Mouse (Mus musculus) hindbrain, embryonic 10.5 days (tissue): ENCODE measurements around the gene Ppp2r3a. TPM values are rescaled to one million over a fixed set of nuclear protein-coding genes. Genes with fewer than 3 reads are reported as not detected.

Experiments
- DNase-seq: peaks from one replicate; pipeline ENCODE4 v3.0.0-alpha.2; 2017; ENCODE audit warnings: low spot score
- H3K27ac ChIP-seq: fragments of 300-500 bp; sonication (generic); 2 replicates; pipeline ENCODE4 v1.5.1; 2016; ENCODE audit warnings: mild to moderate bottlenecking, moderate library complexity
- H3K27me3 ChIP-seq: fragments of 300-500 bp; sonication (generic); 2 replicates; pipeline ENCODE4 v1.6.1; 2016; ENCODE audit warnings: mild to moderate bottlenecking; ENCODE audit not compliant: poor library complexity, insufficient read depth, severe bottlenecking
- H3K36me3 ChIP-seq: fragments of 300-500 bp; sonication (generic); 2 replicates; pipeline ENCODE4 v1.6.1; 2016; ENCODE audit warnings: mild to moderate bottlenecking, moderate library complexity
- H3K4me1 ChIP-seq: fragments of 300-500 bp; sonication (generic); replicated peaks from 2 replicates; pipeline ENCODE4 v1.6.1; 2016; ENCODE audit warnings: mild to moderate bottlenecking
- H3K4me3 ChIP-seq: fragments of 300-500 bp; sonication (generic); 2 replicates; pipeline ENCODE4 v1.5.1; 2016; ENCODE audit warnings: mild to moderate bottlenecking, moderate library complexity
- H3K9me3 ChIP-seq: fragments of 300-500 bp; sonication (generic); 2 replicates; pipeline ENCODE4 v1.6.1; 2016; ENCODE audit warnings: mild to moderate bottlenecking, moderate library complexity
- WGBS: fragments of 180-500 bp; shearing (Covaris S2); methylation state at CpG from one replicate; pipeline ENCODE4 v1.1.7; 2016; 5-methylcytosine and 5-hydroxymethylcytosine counted together
- polyA plus RNA-seq: library from polyadenylated mRNA; unstranded; fragments of >200 nt; fragmentation: Nextera tagmentation; extraction: Ambion mirVana; gene quantifications from 2 replicates; pipeline ENCODE4 v1.2.1, GENCODE M21; 2016

Gene Ppp2r3a
- polyA plus RNA-seq, 1 experiment from 2014 or later = 9.5 TPM

DNA sequence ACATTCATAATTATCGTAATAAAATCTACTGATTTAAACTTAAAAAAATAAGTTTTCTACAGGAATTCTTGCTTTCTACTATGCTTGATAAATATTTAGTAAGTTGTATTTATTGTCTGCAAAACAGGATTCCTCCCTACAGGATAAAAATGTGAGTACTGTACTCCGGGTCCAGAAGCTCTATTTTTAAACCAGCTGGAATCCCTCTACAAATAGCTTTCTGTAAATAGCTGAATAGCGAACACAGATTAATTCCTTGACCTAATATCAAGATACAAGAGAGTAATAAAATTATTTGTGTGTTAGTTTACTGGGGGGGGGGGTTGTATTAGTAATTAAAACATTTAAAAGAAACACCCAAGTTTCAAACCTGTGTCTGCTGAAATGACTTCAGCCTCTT, 53.3 kb downstream of the Ppp2r3a start:
- no peaks in the 10 kb centered on the region for H3K27me3 ChIP-seq
- 95% methylated on average over 3 of the region's 3 CpGs for WGBS
- no peak overlapping the region for H3K4me3 ChIP-seq
- H3K4me1 ChIP-seq = peaks cover 3% of the 10 kb centered on the region; the same call in 1 of the 2 replicates
- H3K9me3 ChIP-seq = no peaks in the 10 kb centered on the region
- no peaks in the 10 kb centered on the region; the same call in 1 of the 2 replicates for H3K36me3 ChIP-seq
- no peak for DNase-seq
- no peak overlapping the region for H3K27ac ChIP-seq

GRCm38 (mm10) chr9:101181962-101182701, 69.5 kb downstream of the Ppp2r3a start:
- Histone ChIP-seq H3K9me3 (no peaks in the 10 kb centered on the region), H3K4me1 (no peaks in the 10 kb centered on the region), H3K27me3 (no peaks in the 10 kb centered on the region), H3K27ac (no peak overlapping the region), H3K36me3 (peaks cover 22% of the 10 kb centered on the region), H3K4me3 (no peak overlapping the region)
- WGBS = 49% methylated on average over 5 of the region's 5 CpGs
- peak; percentile 75 for DNase-seq

DNA sequence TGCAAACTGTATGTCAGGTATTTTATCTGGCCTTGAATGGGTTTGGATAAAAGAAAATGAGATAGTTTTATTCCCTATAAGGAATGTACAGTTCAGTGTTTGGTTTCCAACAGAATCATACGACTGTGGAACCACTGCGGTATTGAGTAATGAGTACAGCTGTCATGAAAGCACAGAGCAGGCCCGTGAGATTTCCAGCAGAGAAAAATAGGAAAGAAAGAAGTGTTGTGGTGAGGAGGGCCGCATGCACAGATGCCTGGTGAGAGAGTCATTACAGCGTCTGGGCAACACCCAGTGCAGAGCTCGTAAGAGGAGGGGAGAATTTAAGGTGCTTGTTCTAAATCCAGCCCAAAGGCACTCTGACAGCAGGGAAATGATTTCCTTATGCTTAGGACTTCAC, 70.3 kb downstream of the Ppp2r3a start:
- Histone ChIP-seq H3K9me3 (no peaks in the 10 kb centered on the region), H3K4me1 (no peaks in the 10 kb centered on the region), H3K4me3 (no peak overlapping the region), H3K27me3 (no peaks in the 10 kb centered on the region), H3K36me3 (peaks cover 28% of the 10 kb centered on the region), H3K27ac (no peak overlapping the region)
- DNase-seq = no peak
- WGBS = 87% methylated on average over 6 of the region's 6 CpGs

GRCm38 (mm10) chr9:101180234-101180633, 71.4 kb downstream of the Ppp2r3a start:
- no peaks in the 10 kb centered on the region for H3K9me3 ChIP-seq
- 80% methylated on average over 2 of the region's 2 CpGs for whole genome bisulfite sequencing
- no peak overlapping the region for H3K27ac ChIP-seq
- no peak overlapping the region for H3K4me3 ChIP-seq
- DNase-seq = no peak
- no peaks in the 10 kb centered on the region for H3K4me1 ChIP-seq
- H3K36me3 ChIP-seq = peaks cover 28% of the 10 kb centered on the region
- H3K27me3 ChIP-seq = no peaks in the 10 kb centered on the region

GRCm38 (mm10) chr9:101160627-101161026, 91.0 kb downstream of the Ppp2r3a start:
- WGBS = 87% methylated on average over 1 of the region's 1 CpGs
- Histone ChIP-seq H3K36me3 (peaks cover 9% of the 10 kb centered on the region; the same call in 1 of the 2 replicates), H3K27me3 (no peaks in the 10 kb centered on the region), H3K4me1 (no peaks in the 10 kb centered on the region), H3K9me3 (no peaks in the 10 kb centered on the region), H3K27ac (no peak overlapping the region), H3K4me3 (no peak overlapping the region)
- DNase-seq = no peak

DNA sequence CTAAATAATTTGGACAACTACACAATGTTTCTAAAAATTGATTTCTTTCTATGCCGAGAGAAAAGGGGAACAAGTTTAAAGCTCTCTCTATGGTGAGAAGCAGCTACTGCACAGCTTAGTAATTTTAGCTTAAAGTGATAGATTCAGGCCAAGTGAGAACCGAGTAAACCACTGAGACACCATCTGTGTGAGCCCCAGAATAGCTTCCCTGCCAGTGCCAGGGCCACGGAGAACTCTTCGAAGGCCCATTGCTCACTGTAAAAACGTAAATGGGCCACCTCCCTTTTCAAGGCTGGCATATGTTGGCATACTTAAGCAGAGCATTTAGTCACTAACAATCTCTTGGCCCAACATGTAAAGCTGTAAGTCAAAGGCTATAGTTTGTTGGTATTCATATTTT, 91.5 kb downstream of the Ppp2r3a start:
- 80% methylated on average over 5 of the region's 5 CpGs for WGBS
- DNase-seq = no peak
- Histone ChIP-seq H3K36me3 (peaks cover 9% of the 10 kb centered on the region; the same call in 1 of the 2 replicates), H3K27ac (no peak overlapping the region), H3K9me3 (no peaks in the 10 kb centered on the region), H3K27me3 (no peaks in the 10 kb centered on the region), H3K4me1 (no peaks in the 10 kb centered on the region), H3K4me3 (no peak overlapping the region)

- no peak for DNase-seq
- peaks cover 9% of the 10 kb centered on the region; the same call in 1 of the 2 replicates for H3K36me3 ChIP-seq
- H3K4me1 ChIP-seq = no peaks in the 10 kb centered on the region
- no peak overlapping the region for H3K27ac ChIP-seq
- 90% methylated on average over 1 of the region's 1 CpGs for WGBS
- no peaks in the 10 kb centered on the region for H3K9me3 ChIP-seq
- no peak overlapping the region for H3K4me3 ChIP-seq
- H3K27me3 ChIP-seq = no peaks in the 10 kb centered on the region
Observed at GRCm38 (mm10) chr9:101159431-101159830, 92.2 kb downstream of the Ppp2r3a start.

GRCm38 (mm10) chr9:101152872-101153271, 98.7 kb downstream of the Ppp2r3a start:
- no peak overlapping the region for H3K4me3 ChIP-seq
- DNase-seq = no peak
- 83% methylated on average over 5 of the region's 5 CpGs for WGBS

DNA sequence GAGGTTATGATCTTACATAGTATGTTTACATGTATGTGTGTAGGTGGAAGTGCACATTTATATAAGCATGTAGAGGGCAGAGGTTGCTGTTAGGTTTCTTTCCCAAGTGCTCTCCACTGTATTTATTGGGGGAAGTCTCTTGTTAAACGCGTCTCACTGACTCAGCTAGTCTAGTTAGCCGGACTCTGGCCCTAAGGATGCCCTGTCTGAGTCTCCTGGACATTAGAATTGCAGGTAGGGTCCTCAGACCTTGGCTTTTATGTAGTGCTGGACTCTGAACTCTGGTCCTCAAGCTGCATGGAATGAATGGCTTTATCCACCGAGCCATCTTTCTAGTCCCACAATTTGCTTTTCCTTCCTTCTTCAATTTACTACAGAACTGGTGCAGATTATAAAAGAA, 108.0 kb downstream of the Ppp2r3a start:
- peaks cover 5% of the 10 kb centered on the region; the same call in 1 of the 2 replicates for H3K9me3 ChIP-seq
- DNase-seq = no peak
- H3K27ac ChIP-seq = no peak overlapping the region
- peaks cover 32% of the 10 kb centered on the region for H3K36me3 ChIP-seq
- H3K4me1 ChIP-seq = no peaks in the 10 kb centered on the region
- H3K27me3 ChIP-seq = no peaks in the 10 kb centered on the region
- no peak overlapping the region for H3K4me3 ChIP-seq
- 92% methylated on average over 4 of the region's 4 CpGs for WGBS

More at GRCm38 (mm10) chr9:101152872-101153271, 98.7 kb downstream of the Ppp2r3a start:
- Histone ChIP-seq H3K4me1 (no peaks in the 10 kb centered on the region), H3K27me3 (no peaks in the 10 kb centered on the region), H3K9me3 (no peaks in the 10 kb centered on the region), H3K27ac (no peak overlapping the region), H3K36me3 (peaks cover 12% of the 10 kb centered on the region; the same call in 1 of the 2 replicates)

GRCm38 (mm10) chr9:101114182-101114884, 137.3 kb downstream of the Ppp2r3a start:
- Histone ChIP-seq H3K9me3 (no peaks in the 10 kb centered on the region), H3K4me3 (no peak overlapping the region), H3K36me3 (peaks cover 10% of the 10 kb centered on the region; the same call in 1 of the 2 replicates), H3K27ac (no peak overlapping the region), H3K27me3 (no peaks in the 10 kb centered on the region), H3K4me1 (no peaks in the 10 kb centered on the region)
- no peak for DNase-seq
- 89% methylated on average over 8 of the region's 8 CpGs for WGBS

DNA sequence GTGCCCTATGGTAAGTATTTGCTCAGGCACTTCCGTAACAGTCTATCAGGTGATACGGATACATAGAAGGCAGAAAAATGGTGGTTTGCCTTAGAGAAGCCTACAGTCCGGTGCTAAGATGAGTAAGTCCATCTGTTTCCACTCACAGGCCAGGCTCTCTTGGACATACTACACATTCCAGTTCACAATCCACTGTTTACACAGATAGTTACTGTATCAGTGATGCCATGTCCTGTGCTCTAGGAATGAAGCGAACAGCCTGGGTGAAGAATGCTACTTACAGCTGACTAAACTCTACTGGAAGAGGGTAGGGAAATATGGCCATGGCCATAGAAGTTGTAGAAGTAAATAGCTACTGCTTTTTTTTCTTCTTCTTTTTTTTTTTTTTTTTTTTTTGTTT, 138.3 kb downstream of the Ppp2r3a start:
- 86% methylated on average over 4 of the region's 4 CpGs for WGBS
- H3K4me3 ChIP-seq = no peak overlapping the region
- H3K27ac ChIP-seq = no peak overlapping the region
- DNase-seq = no peak
- H3K36me3 ChIP-seq = peaks cover 10% of the 10 kb centered on the region; the same call in 1 of the 2 replicates
- H3K4me1 ChIP-seq = no peaks in the 10 kb centered on the region
- H3K9me3 ChIP-seq = no peaks in the 10 kb centered on the region
- H3K27me3 ChIP-seq = no peaks in the 10 kb centered on the region

DNA sequence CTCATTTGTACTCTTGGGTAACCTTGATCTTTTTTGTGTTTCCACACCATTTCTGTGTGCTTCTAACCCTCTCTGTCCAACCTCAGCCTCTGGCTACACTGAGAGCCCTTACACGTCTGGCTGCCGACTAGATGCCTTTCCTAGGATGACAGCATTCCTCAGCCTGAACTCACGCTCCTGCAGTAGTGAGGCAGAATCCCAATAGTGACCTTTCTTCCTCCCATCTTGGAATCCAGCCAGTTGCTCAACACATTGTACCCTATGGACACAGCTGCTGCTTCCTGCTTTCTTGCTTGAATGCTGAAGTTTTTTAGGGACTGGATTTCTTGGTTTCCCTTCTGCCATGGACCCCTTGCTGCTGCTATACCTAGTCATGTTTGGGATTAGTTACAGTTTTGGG, 141.6 kb downstream of the Ppp2r3a start:
- Histone ChIP-seq H3K4me1 (no peaks in the 10 kb centered on the region), H3K4me3 (no peak overlapping the region), H3K27ac (no peak overlapping the region), H3K9me3 (no peaks in the 10 kb centered on the region), H3K36me3 (peaks cover 11% of the 10 kb centered on the region), H3K27me3 (no peaks in the 10 kb centered on the region)
- DNase-seq = no peak
- WGBS = 70% methylated on average over 3 of the region's 3 CpGs

GRCm38 (mm10) chr9:101107386-101107785, 144.2 kb downstream of the Ppp2r3a start:
- no peak overlapping the region for H3K4me3 ChIP-seq
- no peak for DNase-seq
- H3K4me1 ChIP-seq = no peaks in the 10 kb centered on the region
- no peaks in the 10 kb centered on the region for H3K9me3 ChIP-seq
- no peaks in the 10 kb centered on the region for H3K27me3 ChIP-seq
- WGBS = 87% methylated on average over 3 of the region's 3 CpGs
- peaks cover 22% of the 10 kb centered on the region for H3K36me3 ChIP-seq
- H3K27ac ChIP-seq = no peak overlapping the region
